Comparison of ENCODE assay signal across 7 mouse cellular contexts in genomic region chr6:142757976-142758375, GRCm38 (mm10). TPM values are rescaled to one million over a fixed set of nuclear protein-coding genes. Genes with fewer than 3 reads are reported as not detected.
DNase-seq lines count a peak whose midpoint lies in the region; ATAC-seq lines count a peak whose summit lies in the region.

No protein-coding gene starts in this region.

- peaks cover 18% of the 10 kb centered on the region for H3K4me1 ChIP-seq in lung, embryonic 15.5 days
- H3K4me1 ChIP-seq in forebrain, embryonic 10.5 days: peaks cover 29% of the 10 kb centered on the region
- H3K4me1 ChIP-seq in limb, embryonic 12.5 days (replicated peaks): peaks cover 10% of the 10 kb centered on the region; the same call in 1 of the 2 replicates
- H3K4me1 ChIP-seq in neural tube, embryonic 15.5 days: peaks cover 19% of the 10 kb centered on the region

- no peak overlapping the region for H3K9ac ChIP-seq in lung, embryonic 15.5 days
- no peak overlapping the region for H3K9ac ChIP-seq in limb, embryonic 12.5 days (replicated peaks)
- peak overlapping the region; percentile 89; the same call in 1 of the 2 replicates for H3K9ac ChIP-seq in neural tube, embryonic 15.5 days (replicated peaks)

- H3K4me2 ChIP-seq in lung, embryonic 15.5 days: peak overlapping the region; percentile 88
- peak overlapping the region; percentile 60 for H3K4me2 ChIP-seq in limb, embryonic 12.5 days
- H3K4me2 ChIP-seq in neural tube, embryonic 15.5 days: peak overlapping the region; percentile 67

- H3K36me3 ChIP-seq in lung, embryonic 15.5 days: no peaks in the 10 kb centered on the region
- H3K36me3 ChIP-seq in forebrain, embryonic 10.5 days (replicated peaks): peaks cover 35% of the 10 kb centered on the region
- H3K36me3 ChIP-seq in limb, embryonic 12.5 days: peaks cover 26% of the 10 kb centered on the region; the same call in 1 of the 2 replicates
- 0 out of 2 replicates have a peak, but pooled peaks cover 13% of the 10 kb centered on the region for H3K36me3 ChIP-seq in neural tube, embryonic 15.5 days

- DNase-seq in lung, postnatal 10 days: no peak
- DNase-seq in forebrain, embryonic 10.5 days (ENCODE audit: extremely low spot score, low spot score): no peak
- DNase-seq in left cerebral cortex, postnatal 4 days: no peak

- no peak for ATAC-seq in lung, embryonic 15.5 days (ENCODE audit: borderline replicate concordance, extremely low read depth, low FRiP score, low TSS enrichment)
- no peak for ATAC-seq in limb, embryonic 12.5 days (ENCODE audit: insufficient number of reproducible peaks, insufficient read depth, low FRiP score, low TSS enrichment, low read depth)
- ATAC-seq in neural tube, embryonic 15.5 days (ENCODE audit: low FRiP score): no peak
- ATAC-seq in monocyte, adult 5-6 weeks (replicated peaks; ENCODE audit: insufficient number of reproducible peaks, low FRiP score, low TSS enrichment, poor library complexity, severe bottlenecking): no peak

- intact Hi-C loops in left cerebral cortex, postnatal 4 days (cut with DNase I): no loop called here

- peaks cover 14% of the 10 kb centered on the region; the same call in 1 of the 2 replicates for H3K27me3 ChIP-seq in lung, embryonic 15.5 days
- peaks cover 33% of the 10 kb centered on the region for H3K27me3 ChIP-seq in forebrain, embryonic 10.5 days (ENCODE audit: poor library complexity, severe bottlenecking)
- peaks cover 27% of the 10 kb centered on the region for H3K27me3 ChIP-seq in limb, embryonic 12.5 days
- H3K27me3 ChIP-seq in neural tube, embryonic 15.5 days (replicated peaks): peaks cover 3% of the 10 kb centered on the region; the same call in 1 of the 2 replicates

- H3K4me3 ChIP-seq in lung, embryonic 15.5 days: peak overlapping the region; percentile 81
- peak overlapping the region; percentile 95; the same call in 1 of the 2 replicates for H3K4me3 ChIP-seq in forebrain, embryonic 10.5 days
- no peak overlapping the region for H3K4me3 ChIP-seq in limb, embryonic 12.5 days (replicated peaks)
- H3K4me3 ChIP-seq in neural tube, embryonic 15.5 days (replicated peaks): peak overlapping the region; percentile 92

- H3K9me3 ChIP-seq in lung, embryonic 15.5 days: no peaks in the 10 kb centered on the region
- no peaks in the 10 kb centered on the region for H3K9me3 ChIP-seq in forebrain, embryonic 10.5 days
- H3K9me3 ChIP-seq in limb, embryonic 12.5 days: no peaks in the 10 kb centered on the region
- no peaks in the 10 kb centered on the region for H3K9me3 ChIP-seq in neural tube, embryonic 15.5 days (replicated peaks)

- 86% methylated on average over 6 of the region's 6 CpGs for WGBS in lung, embryonic 15.5 days
- WGBS in forebrain, embryonic 10.5 days: 92% methylated on average over 6 of the region's 6 CpGs
- WGBS in limb, embryonic 12.5 days: 97% methylated on average over 6 of the region's 6 CpGs
- WGBS in neural tube, embryonic 15.5 days: 96% methylated on average over 6 of the region's 6 CpGs

- peak overlapping the region; percentile 71 for H3K27ac ChIP-seq in lung, embryonic 15.5 days
- H3K27ac ChIP-seq in forebrain, embryonic 10.5 days: no peak overlapping the region
- H3K27ac ChIP-seq in limb, embryonic 12.5 days: no peak overlapping the region
- no peak overlapping the region for H3K27ac ChIP-seq in neural tube, embryonic 15.5 days (replicated peaks)

RNA-seq across cellular contexts. Expression of gene Cmas, which starts 1.5 kb away (rescaled TPM):
- 68.3 and 68.9 TPM in 2 replicates for polyA plus RNA-seq in lung, embryonic 15.5 days (2015; fragmentation: Nextera tagmentation; extraction: Ambion mirVana)
- polyA plus RNA-seq in forebrain, embryonic 10.5 days (2016; fragmentation: Nextera tagmentation; extraction: Ambion mirVana): 68.9 and 70.6 TPM in 2 replicates
- polyA plus RNA-seq in limb, embryonic 12.5 days (2016; fragmentation: Nextera tagmentation; extraction: Ambion mirVana): 81.9 and 86.3 TPM in 2 replicates
- polyA plus RNA-seq in neural tube, embryonic 15.5 days (2015; fragmentation: Nextera tagmentation; extraction: Ambion mirVana): 164 and 177 TPM in 2 replicates
- 92.6 to 119 TPM (median 117 TPM) in 3 replicates for total RNA-seq in monocyte, adult 5-6 weeks (2017)
- total RNA-seq in left cerebral cortex, postnatal 4 days (2021): 100 to 1,000 TPM; 135 to 148 TPM

RNA-seq across cellular contexts. Expression of gene Sult6b2, which starts 46.3 kb away (rescaled TPM):
- not detected in 2 replicates for polyA plus RNA-seq in lung, embryonic 15.5 days (2015; fragmentation: Nextera tagmentation; extraction: Ambion mirVana)
- polyA plus RNA-seq in forebrain, embryonic 10.5 days (2016; fragmentation: Nextera tagmentation; extraction: Ambion mirVana): 0.06 TPM in 1 of 2 replicates, not detected in the other
- not detected in 2 replicates for polyA plus RNA-seq in limb, embryonic 12.5 days (2016; fragmentation: Nextera tagmentation; extraction: Ambion mirVana)
- 0.08 and 0.12 TPM in 2 replicates for polyA plus RNA-seq in neural tube, embryonic 15.5 days (2015; fragmentation: Nextera tagmentation; extraction: Ambion mirVana)
- total RNA-seq in monocyte, adult 5-6 weeks (2017): not detected in 3 replicates
- under 1 TPM in 1 of 2 experiments, not detected in 1; 0.16 TPM for total RNA-seq in left cerebral cortex, postnatal 4 days (2021)

RNA-seq across cellular contexts. Expression of gene Abcc9, which starts 55.9 kb away (rescaled TPM):
- 4.8 and 5.3 TPM in 2 replicates for polyA plus RNA-seq in lung, embryonic 15.5 days (2015; fragmentation: Nextera tagmentation; extraction: Ambion mirVana)
- 0.73 and 1.0 TPM in 2 replicates for polyA plus RNA-seq in forebrain, embryonic 10.5 days (2016; fragmentation: Nextera tagmentation; extraction: Ambion mirVana)
- 0.53 and 0.73 TPM in 2 replicates for polyA plus RNA-seq in limb, embryonic 12.5 days (2016; fragmentation: Nextera tagmentation; extraction: Ambion mirVana)
- polyA plus RNA-seq in neural tube, embryonic 15.5 days (2015; fragmentation: Nextera tagmentation; extraction: Ambion mirVana): 2.9 and 4.6 TPM in 2 replicates
- 0.11 TPM in 1 of 3 replicates, not detected in the others for total RNA-seq in monocyte, adult 5-6 weeks (2017)
- total RNA-seq in left cerebral cortex, postnatal 4 days (2021): 1 to 10 TPM; 7.3 to 8.5 TPM
